Mouse (Mus musculus): ENCODE measurements around the gene Anpep. TPM values are rescaled to one million over a fixed set of nuclear protein-coding genes. Genes with fewer than 3 reads are reported as not detected.

The Anpep gene
- polyA plus RNA-seq (2012; fragmentation: generic; extraction: Trizol), result 100 to 1,000 TPM in 1 of 2 experiments, 1 to 10 TPM in 1; 7.7 to 268 TPM

GRCm38 (mm10) chr7:79860811-79861210 lies at the start of gene Anpep:
Gene Anpep (minus strand): TSS chr7:79861059.

DNA sequence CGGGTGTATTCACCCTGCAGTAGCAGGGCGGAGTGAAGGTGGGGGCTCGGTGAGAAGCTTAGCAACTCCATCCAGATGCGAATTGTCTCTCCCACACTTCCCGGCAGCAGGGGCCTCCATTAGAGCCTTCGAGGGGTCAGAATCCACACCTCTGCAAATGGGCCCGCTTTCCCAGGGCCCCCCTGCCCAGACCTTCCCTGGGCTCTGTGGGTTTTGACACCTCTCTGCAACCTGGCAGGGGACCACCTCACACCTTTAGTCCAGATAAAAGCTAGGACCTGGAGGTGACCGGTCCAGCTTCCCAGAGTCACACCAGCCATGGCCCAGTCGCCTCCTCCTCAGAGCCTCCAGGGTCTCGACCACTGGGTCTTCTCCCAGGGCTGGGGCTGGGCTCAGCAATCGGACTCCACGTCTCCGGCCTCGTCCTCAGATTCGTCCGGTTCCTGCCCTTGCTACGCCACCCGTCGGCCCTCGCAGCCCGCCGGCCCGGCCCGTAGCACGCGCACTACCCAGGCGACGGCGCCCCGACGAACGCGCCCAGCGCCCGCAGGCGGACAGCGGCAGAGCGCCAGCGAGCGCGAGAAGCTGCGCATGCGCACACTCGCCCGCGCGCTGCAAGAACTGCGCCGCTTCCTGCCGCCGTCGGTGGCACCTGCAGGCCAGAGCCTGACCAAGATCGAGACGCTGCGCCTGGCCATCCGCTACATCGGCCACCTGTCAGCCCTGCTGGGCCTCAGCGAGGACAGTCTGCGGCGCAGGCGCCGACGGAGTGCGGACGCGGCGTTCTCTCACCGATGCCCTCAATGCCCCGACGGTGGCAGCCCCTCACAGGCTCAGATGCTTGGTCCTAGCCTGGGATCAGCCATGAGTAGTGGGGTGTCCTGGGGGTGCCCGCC lies 50.0 kb downstream of the Anpep start, which contains the start of gene Mesp2:
Gene Mesp2, plus strand, starts transcription at position 117 of the 896 bp plus-strand sequence.

DNA sequence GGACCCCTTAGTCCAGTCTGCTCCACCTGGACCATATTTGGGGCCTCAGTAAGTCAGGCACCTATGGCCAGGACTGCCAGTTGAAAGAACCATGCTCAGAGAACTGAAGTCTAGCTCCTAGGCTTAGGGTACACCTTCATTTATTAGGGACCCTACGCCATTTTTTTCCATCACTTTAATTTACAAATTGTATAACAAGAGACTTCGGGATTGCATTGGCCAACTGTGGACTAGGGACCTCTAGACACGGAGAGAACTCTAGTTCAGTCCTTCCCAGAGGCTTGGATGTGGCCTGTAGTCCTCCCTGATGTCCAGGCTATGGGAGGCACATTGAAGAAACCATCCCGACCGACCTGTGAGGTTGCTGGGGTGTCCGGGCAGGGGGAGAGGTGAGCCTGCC lies 67.2 kb downstream of the Anpep start, which contains the start of gene Mesp1:
Gene Mesp1, minus strand, starts transcription at position 101 of the 400 bp plus-strand sequence.

Other genes with a start within 250 kb of the Anpep start
- gene Rhcg, start 243.4 kb downstream of the Anpep start, polyA plus RNA-seq (2012; fragmentation: generic; extraction: Trizol), result under 1 TPM; 0.02 to 0.05 TPM
- gene Ticrr, start 200.9 kb downstream of the Anpep start, polyA plus RNA-seq (2012; fragmentation: generic; extraction: Trizol), result 1 to 10 TPM; 1.6 to 2.7 TPM
- gene Kif7, start 145.3 kb downstream of the Anpep start, polyA plus RNA-seq (2012; fragmentation: generic; extraction: Trizol), result 1 to 10 TPM; 1.3 to 7.0 TPM
- not detected for gene Plin1, start 128.2 kb downstream of the Anpep start, polyA plus RNA-seq (2012; fragmentation: generic; extraction: Trizol)
- 1 to 10 TPM in 1 of 2 experiments, under 1 TPM in 1; 0.47 to 5.5 TPM for gene Pex11a, start 117.9 kb downstream of the Anpep start, polyA plus RNA-seq (2012; fragmentation: generic; extraction: Trizol)
- gene Wdr93, start 117.9 kb downstream of the Anpep start, polyA plus RNA-seq (2012; fragmentation: generic; extraction: Trizol), result under 1 TPM; 0.01 to 0.33 TPM
- under 1 TPM in 1 of 2 experiments, not detected in 1; 0.12 TPM for gene Mesp1, start 67.3 kb downstream of the Anpep start, polyA plus RNA-seq (2012; fragmentation: generic; extraction: Trizol)
- under 1 TPM; 0.02 TPM for gene Mesp2, start 50.3 kb downstream of the Anpep start, polyA plus RNA-seq (2012; fragmentation: generic; extraction: Trizol)
- 10 to 100 TPM in 1 of 2 experiments, 1 to 10 TPM in 1; 9.4 to 19.4 TPM for gene Ap3s2, start 59.6 kb upstream of the Anpep start, polyA plus RNA-seq (2012; fragmentation: generic; extraction: Trizol)
- 10 to 100 TPM; 41.2 to 52.3 TPM for gene Arpin, start 74.3 kb upstream of the Anpep start, polyA plus RNA-seq (2012; fragmentation: generic; extraction: Trizol)
- gene Zfp710, start 163.8 kb upstream of the Anpep start, polyA plus RNA-seq (2012; fragmentation: generic; extraction: Trizol), result 1 to 10 TPM; 2.2 to 8.9 TPM